In the genomic region with DNA sequence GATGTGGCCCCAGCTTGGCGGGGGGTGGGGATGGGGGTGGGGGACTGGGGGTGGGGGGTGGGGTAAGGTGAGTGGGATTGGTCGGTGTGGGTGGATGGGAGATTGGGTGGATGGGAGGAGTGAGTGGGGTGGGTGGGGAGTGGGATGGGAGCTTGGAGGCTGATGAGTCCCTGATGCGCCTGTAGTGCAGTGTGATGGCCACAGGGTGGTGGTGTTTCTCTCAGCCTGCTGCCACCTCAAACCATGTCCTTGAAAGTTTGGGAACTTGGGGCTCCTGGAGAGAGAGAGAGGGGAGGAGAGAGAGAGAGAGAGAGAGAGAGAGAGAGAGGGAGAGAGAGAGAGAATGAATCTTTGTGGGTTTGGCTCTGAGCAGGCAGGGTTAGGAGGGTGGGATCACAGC, we compare ENCODE assay signal across 8 mouse cellular contexts. TPM values are rescaled to one million over a fixed set of nuclear protein-coding genes. Genes with fewer than 3 reads are reported as not detected.
DNase-seq lines count a peak whose midpoint lies in the region; ATAC-seq and TF ChIP-seq lines count a peak whose summit lies in the region.
"Had no signal": no experiment of that assay in that cellular context is flagged by ENCODE, and none has a peak within 500 bp of the region (broad histone marks: within the 10 kb centered on the region; RNA-seq: fewer than 3 reads in every experiment).

No protein-coding gene starts in this region.

- H3K27me3 ChIP-seq in kidney, embryonic 15.5 days = no peaks in the 10 kb centered on the region
- H3K27me3 ChIP-seq in E14TG2a.4 (ENCODE audit: insufficient read depth, low read length) = peaks cover 13% of the 10 kb centered on the region
- H3K27me3 ChIP-seq in MEL (ENCODE audit: control insufficient read depth in 1 of 2, insufficient read depth in 2 of 2, low read length in 2 of 2) = no peaks in the 10 kb centered on the region
- no peaks in the 10 kb centered on the region for H3K27me3 ChIP-seq in stomach, postnatal 0 days (ENCODE audit: control insufficient read depth, insufficient read depth, low read length)
- H3K27me3 ChIP-seq: embryonic facial prominence, embryonic 15.5 days had no signal

- TF ChIP-seq CTCF in E14TG2a.4 (conservative IDR thresholded peaks at IDR 0.05; ENCODE audit: low read length) (peak; percentile 30), MEL (IDR thresholded peaks at IDR 0.05 in 2 of 3, conservative IDR thresholded peaks at IDR 0.05 in 1 of 3; ENCODE audit: control insufficient read depth in 1 of 3, insufficient read depth in 1 of 3, low read depth in 2 of 3, low read length in 3 of 3, poor library complexity in 1 of 3, severe bottlenecking in 1 of 3) (peak; percentile 24 to 75 (median 46))
- TF ChIP-seq CTCF in stomach, postnatal 0 days (IDR thresholded peaks at IDR 0.05; ENCODE audit: low read depth) = peak; percentile 73

- peak; percentile 20 for TF ChIP-seq RAD21 in MEL (IDR thresholded peaks at IDR 0.05; ENCODE audit: low read depth, low read length)

- H3K36me3 ChIP-seq in kidney, embryonic 15.5 days = no peaks in the 10 kb centered on the region
- H3K36me3 ChIP-seq in E14TG2a.4 (ENCODE audit: insufficient read depth, low read length) = no peaks in the 10 kb centered on the region
- H3K36me3 ChIP-seq in MEL (ENCODE audit: control insufficient read depth in 1 of 2, insufficient read depth in 2 of 2, low read length in 2 of 2) = no peaks in the 10 kb centered on the region; a peak in 1 of 4 replicates
- H3K36me3 ChIP-seq in stomach, postnatal 0 days (ENCODE audit: control insufficient read depth, insufficient read depth, low read length) = no peaks in the 10 kb centered on the region
- H3K36me3 ChIP-seq: embryonic facial prominence, embryonic 15.5 days had no signal

- H3K4me1 ChIP-seq in kidney, embryonic 15.5 days = no peaks in the 10 kb centered on the region
- H3K4me1 ChIP-seq in E14TG2a.4 (replicated peaks; ENCODE audit: low read depth, low read length) (peaks cover 3% of the 10 kb centered on the region; the same call in 1 of the 2 replicates), MEL (ENCODE audit: control insufficient read depth in 1 of 2, insufficient read depth in 2 of 2, low read length in 2 of 2) (peaks cover 8 to 10% of the 10 kb centered on the region in 2 experiments)
- no peaks in the 10 kb centered on the region for H3K4me1 ChIP-seq in stomach, postnatal 0 days (replicated peaks; ENCODE audit: control insufficient read depth, insufficient read depth)
- H3K4me1 ChIP-seq: embryonic facial prominence, embryonic 15.5 days had no signal

- H3K9ac ChIP-seq in kidney, embryonic 15.5 days = no peak overlapping the region
- no peak overlapping the region for H3K9ac ChIP-seq in MEL (ENCODE audit: control insufficient read depth, low read depth, low read length, poor library complexity, severe bottlenecking)
- no peak overlapping the region for H3K9ac ChIP-seq in stomach, postnatal 0 days (ENCODE audit: low read length)
- H3K9ac ChIP-seq: embryonic facial prominence, embryonic 15.5 days had no signal

- H3K27ac ChIP-seq in kidney, embryonic 15.5 days = no peak overlapping the region
- H3K27ac ChIP-seq in MEL (ENCODE audit: control insufficient read depth, low read depth, low read length) = no peak overlapping the region
- no peak overlapping the region for H3K27ac ChIP-seq in stomach, postnatal 0 days (replicated peaks)
- H3K27ac ChIP-seq: embryonic facial prominence, embryonic 15.5 days had no signal

- H3K4me3 ChIP-seq in kidney, embryonic 15.5 days (replicated peaks) = no peak overlapping the region
- H3K4me3 ChIP-seq in E14TG2a.4 (replicated peaks; ENCODE audit: low read length) (no peak overlapping the region), MEL (ENCODE audit: control insufficient read depth in 1 of 2, insufficient read depth in 1 of 2, low read depth in 2 of 2, low read length in 2 of 2) (no peak overlapping the region)
- H3K4me3 ChIP-seq in stomach, postnatal 0 days (ENCODE audit: low read depth, low read length) = no peak overlapping the region
- H3K4me3 ChIP-seq: embryonic facial prominence, embryonic 15.5 days had no signal

- no peak for TF ChIP-seq POLR2A in MEL (IDR thresholded peaks at IDR 0.05; ENCODE audit: control insufficient read depth in 1 of 2, insufficient read depth in 1 of 2, low read depth in 1 of 2, low read length in 2 of 2, poor library complexity in 1 of 2)

- peak; percentile 35 for DNase-seq in kidney, postnatal 14 days
- DNase-seq in MEL (ENCODE audit: low read depth, low spot score) = peak; percentile 40
- DNase-seq in forelimb bud, embryonic 11.5 days (ENCODE audit: low read depth, low spot score) = peak; percentile 34
- DNase-seq in stomach, postnatal 0 days (ENCODE audit: low spot score) = peak; percentile 35
- DNase-seq in thymus, postnatal 36 days = no peak

- H3K9me3 ChIP-seq in kidney, embryonic 15.5 days (replicated peaks) = no peaks in the 10 kb centered on the region
- H3K9me3 ChIP-seq in E14TG2a.4 (ENCODE audit: low read length) (no peaks in the 10 kb centered on the region), MEL (replicated peaks; ENCODE audit: insufficient read depth, low read length) (no peaks in the 10 kb centered on the region)
- no peaks in the 10 kb centered on the region for H3K9me3 ChIP-seq in stomach, postnatal 0 days (ENCODE audit: control insufficient read depth, low read length)
- H3K9me3 ChIP-seq: embryonic facial prominence, embryonic 15.5 days had no signal

- TF ChIP-seq EP300 in MEL (IDR thresholded peaks at IDR 0.05; ENCODE audit: low read depth in 1 of 2, low read length in 2 of 2) = no peak
- TF ChIP-seq EP300 in stomach, postnatal 0 days (optimal IDR thresholded peaks at IDR 0.05) = no peak

- no peaks in the 10 kb centered on the region for H3K79me2 ChIP-seq in MEL (ENCODE audit: control insufficient read depth, insufficient read depth, low read length, poor library complexity)

- H3K4me2 ChIP-seq in kidney, embryonic 15.5 days = no peak overlapping the region
- no peak overlapping the region for H3K4me2 ChIP-seq in stomach, postnatal 0 days (replicated peaks; ENCODE audit: low read depth)
- H3K4me2 ChIP-seq: embryonic facial prominence, embryonic 15.5 days had no signal

- ATAC-seq in kidney, embryonic 15.5 days (replicated peaks; ENCODE audit: low FRiP score) = no peak
- ATAC-seq in stomach, postnatal 0 days (ENCODE audit: low FRiP score, low TSS enrichment) = 0 out of 2 replicates have a peak, but pooled peaks have one; percentile 45

- WGBS in kidney, embryonic 15.5 days = 6% methylated on average over 3 of the region's 3 CpGs
- WGBS in stomach, postnatal 0 days = 4% methylated on average over 3 of the region's 3 CpGs

TF ChIP-seq in MEL, 35 proteins besides CTCF, POLR2A, EP300 and RAD21:
- peak; percentile 52 for TF ChIP-seq SMC3 (IDR thresholded peaks at IDR 0.05; ENCODE audit: low read depth, low read length)
- TF ChIP-seq MAZ (IDR thresholded peaks at IDR 0.05; ENCODE audit: low read depth, low read length) = no peak
- no peak for TF ChIP-seq ZC3H11A (IDR thresholded peaks at IDR 0.05; ENCODE audit: low read depth, low read length)
- TF ChIP-seq USF2 (IDR thresholded peaks at IDR 0.05; ENCODE audit: borderline replicate concordance in 1 of 2, insufficient read depth in 1 of 2, low read depth in 1 of 2, low read length in 2 of 2) = no peak
- TF ChIP-seq POLR2AphosphoS5 (IDR thresholded peaks at IDR 0.05; ENCODE audit: borderline replicate concordance, low read depth, low read length) = no peak

RNA-seq across cellular contexts. Expression of a gene that starts 20.7 kb away (rescaled TPM):
- 4.7 and 7.5 TPM in 2 replicates for polyA plus RNA-seq in kidney, embryonic 15.5 days (2015; fragmentation: Nextera tagmentation; extraction: Ambion mirVana)
- not detected in 2 replicates for total RNA-seq in MEL (2012; rRNA removed)
- polyA plus RNA-seq in MEL (2012; ENCODE audit: insufficient read depth in 1 of 2, insufficient read length in 2 of 2, low read depth in 1 of 2, low replicate concordance in 2 of 2, missing spikeins in 1 of 2) = not detected
- 0.96 and 1.5 TPM in 2 replicates for polyA plus RNA-seq in stomach, postnatal 0 days (2015; fragmentation: Nextera tagmentation; extraction: Ambion mirVana)

Comparison
In these comparisons a context has a peak if more than half of its experiments do, and no peak if none do; other contexts are left out.
1. DNase-seq: peak in kidney, postnatal 14 days (single experiment), MEL (single experiment), forelimb bud, embryonic 11.5 days (single experiment) and stomach, postnatal 0 days (single experiment); none in thymus, postnatal 36 days (0 of 2).
2. Peak in every context shown above with its lines, with median percentiles within 50 percentile points of each other: CTCF ChIP-seq.